Mouse (Mus musculus) CD8-positive naive resting alpha-beta T cell, adult 2 months (primary cell): Measurements from ENCODE around the gene Pde2a.
"Not testable (repeated sequence)": the region's sequence is repeated elsewhere in the genome, so short reads cannot be mapped to it uniquely, and the experiment has no call there.

Experiments used
- DNase-seq, 2 experiments: peaks; one replicate each; pipeline ENCODE4 v3.0.0; 2022; ENCODE audit warnings: low read depth in 2 of 2, low spot score in 2 of 2

The Pde2a gene

GRCm38 (mm10) chr7:101557391-101557790, 135.9 kb downstream of the Pde2a start:
- DNase-seq = no peak

GRCm38 (mm10) chr7:101559393-101559792, 137.9 kb downstream of the Pde2a start:
- not testable (repeated sequence) for DNase-seq
